Mouse (Mus musculus) liver, embryonic 15.5 days (tissue): Measurements from ENCODE around the gene Fmo1. TPM values are rescaled to one million over a fixed set of nuclear protein-coding genes. Genes with fewer than 3 reads are reported as not detected.

ENCODE experiments used
- ATAC-seq: fragments of 200-750 bp; cut with Nextera tagmentation; 2 replicates; pipeline ENCODE4 v1.8.0; 2017; ENCODE audit warnings: moderate number of reproducible peaks, mild to moderate bottlenecking, moderate library complexity; ENCODE audit not compliant: insufficient read depth
- H3K27ac ChIP-seq: fragments of 300-500 bp; sonication (generic); replicated peaks from 2 replicates; pipeline ENCODE4 v1.5.1; 2015; ENCODE audit warnings: mild to moderate bottlenecking, inconsistent platforms
- H3K27me3 ChIP-seq: fragments of 300-500 bp; sonication (generic); 2 replicates; pipeline ENCODE4 v1.6.1; 2015; ENCODE audit warnings: mild to moderate bottlenecking, inconsistent platforms
- H3K36me3 ChIP-seq: fragments of 300-500 bp; sonication (generic); replicated peaks from 2 replicates; pipeline ENCODE4 v1.6.1; 2015; ENCODE audit warnings: moderate library complexity, mild to moderate bottlenecking, inconsistent platforms
- H3K4me1 ChIP-seq: fragments of 300-500 bp; sonication (generic); replicated peaks from 2 replicates; pipeline ENCODE4 v1.6.1; 2015; ENCODE audit warnings: inconsistent platforms
- H3K4me2 ChIP-seq: fragments of 300-500 bp; sonication (generic); 2 replicates; pipeline ENCODE4 v1.6.1; 2015; ENCODE audit warnings: moderate library complexity, mild to moderate bottlenecking, inconsistent platforms
- H3K4me3 ChIP-seq: fragments of 300-500 bp; sonication (generic); replicated peaks from 2 replicates; pipeline ENCODE4 v1.5.1; 2015; ENCODE audit warnings: mild to moderate bottlenecking, inconsistent platforms
- H3K9ac ChIP-seq: fragments of 300-500 bp; sonication (generic); 2 replicates; pipeline ENCODE4 v1.6.1; 2015; ENCODE audit warnings: moderate library complexity, mild to moderate bottlenecking, inconsistent platforms
- H3K9me3 ChIP-seq: fragments of 300-500 bp; sonication (generic); replicated peaks from 2 replicates; pipeline ENCODE4 v1.6.1; 2016; ENCODE audit warnings: inconsistent platforms
- WGBS: fragments of 180-500 bp; shearing (Covaris S2); methylation state at CpG from one replicate; pipeline ENCODE4 v1.1.7; 2015; ENCODE audit warnings: mixed read lengths; ENCODE audit not compliant: insufficient replicate concordance; 5-methylcytosine and 5-hydroxymethylcytosine counted together
- polyA plus RNA-seq: library from polyadenylated mRNA; unstranded; fragments of >200 nt; fragmentation: Nextera tagmentation; extraction: Ambion mirVana; gene quantifications from 2 replicates; pipeline ENCODE4 v1.2.1, GENCODE M21; 2015

The Fmo1 gene
- polyA plus RNA-seq, 1 experiment from 2014 or later, result 29.4 TPM

DNA sequence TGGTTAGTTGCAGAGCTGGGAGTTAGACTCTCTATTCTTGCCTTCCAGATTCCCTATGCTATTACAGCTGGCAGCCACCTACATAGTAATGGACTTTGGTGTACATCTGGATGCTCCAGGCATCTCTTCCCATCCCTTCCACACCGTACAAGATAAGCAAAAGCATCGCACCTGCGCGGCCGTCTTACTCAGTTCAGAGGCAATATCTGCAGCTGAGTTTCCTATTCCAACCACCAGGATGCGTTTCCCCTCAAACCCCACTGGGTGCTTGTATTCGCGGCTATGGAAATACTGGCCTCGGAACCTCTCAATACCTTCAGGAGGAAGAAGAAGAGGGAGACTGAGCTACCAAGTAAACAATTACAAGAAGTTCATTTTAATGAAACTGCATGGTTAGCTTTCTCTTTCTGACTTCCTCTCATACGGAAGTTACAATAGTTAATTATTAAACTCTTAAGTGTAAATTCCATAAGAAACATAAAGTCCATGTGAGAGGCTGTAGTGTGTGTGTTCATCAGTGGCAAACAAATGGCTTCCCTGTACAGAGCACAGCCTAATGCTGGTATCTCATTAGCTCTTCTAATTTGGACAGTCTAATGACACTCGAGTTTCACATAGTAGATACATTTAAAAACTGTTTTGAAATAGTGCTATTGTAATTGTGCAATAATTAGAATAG is 19.9 kb upstream of the Fmo1 start:
- Histone ChIP-seq H3K4me2 (no peak overlapping the region), H3K9ac (no peak overlapping the region), H3K27me3 (no peaks in the 10 kb centered on the region), H3K36me3 (no peaks in the 10 kb centered on the region), H3K9me3 (no peaks in the 10 kb centered on the region), H3K4me1 (0 out of 2 replicates have a peak, but pooled peaks cover 2% of the 10 kb centered on the region), H3K27ac (no peak overlapping the region), H3K4me3 (no peak overlapping the region)
- peak; percentile 22; the same call in 1 of the 2 replicates for ATAC-seq
- WGBS, result 69% methylated on average over 11 of the region's 11 CpGs

DNA sequence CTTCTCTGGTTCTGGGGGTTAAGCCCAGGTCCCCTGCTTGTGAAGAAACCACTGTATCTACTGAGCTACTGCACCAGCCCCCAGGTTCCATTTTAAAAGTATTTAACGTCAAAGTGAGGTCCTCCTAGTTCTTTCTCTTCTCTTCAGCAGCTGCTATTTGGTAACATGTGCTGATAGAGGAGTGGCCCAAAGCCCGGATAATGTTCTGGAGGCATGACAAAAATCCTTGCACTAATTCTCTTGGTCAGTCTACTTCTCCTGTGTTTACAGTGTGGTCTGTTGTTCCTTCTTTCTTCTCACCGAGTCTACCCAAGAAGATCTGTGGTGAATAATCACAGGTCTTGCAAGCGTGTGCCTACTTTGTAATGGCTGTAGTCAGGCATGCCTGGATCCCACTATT is 16.3 kb upstream of the Fmo1 start:
- WGBS, result 57% methylated on average over 4 of the region's 4 CpGs
- Histone ChIP-seq H3K4me3 (no peak overlapping the region), H3K27me3 (no peaks in the 10 kb centered on the region), H3K4me2 (no peak overlapping the region), H3K9ac (no peak overlapping the region), H3K36me3 (no peaks in the 10 kb centered on the region), H3K9me3 (no peaks in the 10 kb centered on the region), H3K4me1 (0 out of 2 replicates have a peak, but pooled peaks cover 2% of the 10 kb centered on the region), H3K27ac (no peak overlapping the region)
- no peak for ATAC-seq

DNA sequence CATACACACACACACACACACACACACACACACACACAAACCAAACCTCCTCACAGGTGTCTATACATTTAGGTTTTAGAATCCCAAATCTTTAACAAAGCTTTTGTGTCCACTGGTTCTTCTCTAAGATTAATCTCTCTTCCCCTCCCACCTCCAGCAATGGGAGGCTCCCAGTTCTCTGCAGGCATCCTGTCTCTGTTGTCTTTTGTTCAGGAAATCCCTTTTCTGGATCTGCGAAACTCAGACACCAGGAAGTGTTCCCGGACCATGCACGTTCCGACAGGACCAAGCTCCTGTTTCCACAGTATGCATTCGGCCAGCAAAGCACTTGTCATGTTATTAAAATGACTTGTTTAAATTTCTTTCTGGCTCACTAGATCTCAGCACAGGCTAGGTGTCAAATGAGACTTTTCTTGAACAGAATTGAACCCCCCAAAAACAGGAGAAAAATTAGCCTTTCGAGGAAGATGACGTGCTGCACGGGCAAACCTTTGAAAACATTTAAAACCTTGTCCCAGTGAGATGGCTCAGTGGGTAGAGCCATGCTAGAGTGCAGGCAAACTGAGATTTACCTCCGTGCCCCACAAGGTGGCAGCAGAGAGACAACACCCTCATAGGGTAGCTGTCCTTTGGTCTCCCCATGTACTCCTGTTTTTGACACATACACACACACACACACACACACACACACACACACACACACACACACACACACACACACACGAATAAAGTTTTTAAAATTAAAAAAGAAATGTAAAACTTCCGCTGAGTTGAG is 13.4 kb upstream of the Fmo1 start:
- H3K4me1 ChIP-seq, result no peaks in the 10 kb centered on the region; the same call in 1 of the 2 replicates
- no peak overlapping the region for H3K27ac ChIP-seq
- no peak overlapping the region for H3K4me2 ChIP-seq
- WGBS, result 28% methylated on average over 11 of the region's 11 CpGs
- no peak overlapping the region for H3K9ac ChIP-seq
- H3K4me3 ChIP-seq, result no peak overlapping the region
- ATAC-seq, result no peak
- H3K36me3 ChIP-seq, result no peaks in the 10 kb centered on the region
- no peaks in the 10 kb centered on the region for H3K27me3 ChIP-seq
- no peaks in the 10 kb centered on the region for H3K9me3 ChIP-seq

DNA sequence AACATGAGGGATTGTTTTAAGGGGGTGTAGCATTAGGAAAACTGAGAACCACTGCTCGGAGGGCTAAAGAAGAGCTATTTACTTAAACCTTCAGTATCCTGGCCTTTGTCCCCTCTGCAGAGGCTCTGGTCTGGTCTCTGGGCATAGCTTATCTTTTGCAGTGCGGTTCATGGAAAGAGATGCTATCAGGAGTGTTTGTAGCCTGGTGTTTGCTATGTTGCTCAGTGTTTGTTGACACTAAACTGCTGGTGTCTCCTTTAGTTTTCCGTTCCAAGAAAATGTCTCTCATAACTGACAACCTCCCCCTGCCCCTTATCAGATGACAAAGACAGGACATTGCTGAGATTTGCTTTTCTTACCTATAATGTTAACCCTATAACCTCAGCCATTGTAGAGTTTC is 8.7 kb upstream of the Fmo1 start:
- Histone ChIP-seq H3K27me3 (no peaks in the 10 kb centered on the region), H3K36me3 (no peaks in the 10 kb centered on the region), H3K4me2 (no peak overlapping the region), H3K9me3 (no peaks in the 10 kb centered on the region), H3K27ac (no peak overlapping the region), H3K4me3 (no peak overlapping the region), H3K9ac (no peak overlapping the region), H3K4me1 (peaks cover 6% of the 10 kb centered on the region)
- WGBS, result 38% methylated on average over 3 of the region's 3 CpGs
- peak; percentile 45; the same call in 1 of the 2 replicates for ATAC-seq

DNA sequence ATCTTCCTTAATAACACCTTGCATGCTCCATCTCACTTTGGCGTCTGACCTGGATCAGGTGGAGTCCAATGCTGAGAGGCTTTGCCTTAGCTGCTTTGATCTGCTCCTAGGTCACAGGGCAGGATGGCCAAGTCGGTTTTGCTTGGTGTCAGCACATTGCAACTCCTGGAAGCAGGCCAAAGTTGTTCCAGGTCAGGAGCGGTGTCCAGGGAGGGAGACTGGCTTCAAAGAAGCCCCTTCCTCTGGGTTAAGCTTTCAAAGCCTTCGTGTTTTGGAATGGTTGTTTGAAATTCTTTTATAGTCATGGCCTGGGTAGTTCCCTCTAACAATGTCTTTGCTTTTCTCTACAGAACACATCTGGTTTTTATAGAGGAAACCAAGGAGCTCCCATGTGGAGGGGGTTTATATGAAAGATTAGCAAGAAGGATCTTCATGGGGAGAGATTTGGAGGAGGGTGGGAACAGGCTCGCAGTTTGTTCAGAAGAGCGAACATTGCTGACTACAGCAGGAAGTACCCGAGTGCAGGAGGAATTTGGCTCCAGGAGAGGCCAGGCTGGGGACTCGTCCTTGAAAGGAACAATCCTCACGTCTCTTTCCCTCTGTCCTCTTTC is 5.4 kb upstream of the Fmo1 start:
- H3K4me2 ChIP-seq, result no peak overlapping the region
- WGBS, result 39% methylated on average over 9 of the region's 9 CpGs
- ATAC-seq, result peak; percentile 45; the same call in 1 of the 2 replicates

DNA sequence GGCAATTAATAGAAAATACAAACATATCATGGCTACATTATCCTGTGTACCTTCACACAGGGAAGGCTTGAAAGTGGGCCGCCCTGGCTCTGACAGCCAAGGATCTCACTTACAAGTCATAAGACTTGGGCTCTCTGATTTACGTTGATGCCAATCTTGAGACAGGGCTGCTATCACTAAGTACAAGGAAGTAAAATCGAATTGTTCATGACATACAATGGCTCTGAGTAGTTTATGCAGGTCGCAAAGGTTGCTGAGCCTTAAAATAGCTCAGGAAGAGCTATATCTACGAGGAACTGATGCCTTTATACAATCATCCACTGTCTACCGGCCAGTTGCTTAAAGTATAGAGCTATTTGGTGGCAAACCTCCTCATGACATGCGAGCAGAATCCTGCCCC is 4.6 kb upstream of the Fmo1 start:
- WGBS, result 53% methylated on average over 7 of the region's 7 CpGs
- Histone ChIP-seq H3K4me1 (peaks cover 9% of the 10 kb centered on the region), H3K4me2 (no peak overlapping the region), H3K27me3 (no peaks in the 10 kb centered on the region), H3K4me3 (no peak overlapping the region), H3K27ac (no peak overlapping the region), H3K36me3 (no peaks in the 10 kb centered on the region), H3K9me3 (no peaks in the 10 kb centered on the region), H3K9ac (no peak overlapping the region)
- ATAC-seq, result no peak

More for the DNA sequence above, 5.4 kb upstream of the Fmo1 start:
- H3K36me3 ChIP-seq, result no peaks in the 10 kb centered on the region
- no peak overlapping the region for H3K9ac ChIP-seq
- no peak overlapping the region for H3K4me3 ChIP-seq
- peaks cover 9% of the 10 kb centered on the region for H3K4me1 ChIP-seq
- H3K27ac ChIP-seq, result no peak overlapping the region
- no peaks in the 10 kb centered on the region for H3K9me3 ChIP-seq
- no peaks in the 10 kb centered on the region for H3K27me3 ChIP-seq

DNA sequence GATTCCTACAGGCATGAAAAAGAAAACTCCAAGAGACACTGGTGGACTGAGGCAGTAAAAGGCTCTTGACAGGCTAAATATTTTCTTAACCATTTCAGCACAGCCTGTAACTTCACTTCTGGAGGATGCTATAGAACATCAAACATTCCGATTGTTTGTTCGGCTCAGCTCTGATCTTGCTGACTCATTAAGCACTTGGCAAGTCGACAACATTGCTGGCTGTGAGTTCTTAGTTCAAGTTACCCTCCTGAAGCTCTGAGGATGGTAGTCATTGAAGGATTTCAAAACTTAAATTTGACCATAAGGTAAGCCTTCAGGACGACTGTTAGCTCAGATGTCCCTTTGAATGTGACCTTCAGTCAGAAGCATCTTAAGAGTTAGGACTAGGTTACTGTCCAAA is 986 bp upstream of the Fmo1 start:
- 60% methylated on average over 4 of the region's 4 CpGs for WGBS

DNA sequence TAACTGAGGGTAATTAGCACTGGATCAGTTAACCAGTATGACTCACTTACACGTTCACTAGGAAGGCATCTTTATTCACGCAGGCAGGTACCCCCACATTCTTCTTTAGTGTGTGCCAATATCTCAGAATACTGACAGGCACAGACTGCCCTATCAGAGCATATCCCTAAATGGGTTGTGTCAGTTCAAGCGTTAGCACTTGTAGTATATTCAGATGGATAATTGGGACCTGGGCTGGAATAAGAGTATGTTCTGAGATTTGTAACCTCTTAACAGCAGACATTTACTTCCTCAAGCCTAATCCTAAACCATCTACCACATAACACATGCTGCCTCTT is 948 bp downstream of the Fmo1 start:
- 39% methylated on average over 3 of the region's 3 CpGs for WGBS
- Histone ChIP-seq H3K4me2 (peak overlapping the region; percentile 6), H3K36me3 (no peaks in the 10 kb centered on the region), H3K27ac (no peak overlapping the region), H3K9me3 (no peaks in the 10 kb centered on the region), H3K9ac (no peak overlapping the region), H3K4me3 (peak overlapping the region; percentile 25), H3K4me1 (0 out of 2 replicates have a peak, but pooled peaks cover 3% of the 10 kb centered on the region), H3K27me3 (no peaks in the 10 kb centered on the region)
- ATAC-seq, result no peak

More for the DNA sequence above, 986 bp upstream of the Fmo1 start:
- Histone ChIP-seq H3K4me2 (no peak overlapping the region), H3K27me3 (no peaks in the 10 kb centered on the region), H3K4me1 (0 out of 2 replicates have a peak, but pooled peaks cover 6% of the 10 kb centered on the region), H3K4me3 (no peak overlapping the region), H3K9me3 (no peaks in the 10 kb centered on the region), H3K9ac (no peak overlapping the region), H3K36me3 (no peaks in the 10 kb centered on the region), H3K27ac (no peak overlapping the region)
- ATAC-seq, result no peak

DNA sequence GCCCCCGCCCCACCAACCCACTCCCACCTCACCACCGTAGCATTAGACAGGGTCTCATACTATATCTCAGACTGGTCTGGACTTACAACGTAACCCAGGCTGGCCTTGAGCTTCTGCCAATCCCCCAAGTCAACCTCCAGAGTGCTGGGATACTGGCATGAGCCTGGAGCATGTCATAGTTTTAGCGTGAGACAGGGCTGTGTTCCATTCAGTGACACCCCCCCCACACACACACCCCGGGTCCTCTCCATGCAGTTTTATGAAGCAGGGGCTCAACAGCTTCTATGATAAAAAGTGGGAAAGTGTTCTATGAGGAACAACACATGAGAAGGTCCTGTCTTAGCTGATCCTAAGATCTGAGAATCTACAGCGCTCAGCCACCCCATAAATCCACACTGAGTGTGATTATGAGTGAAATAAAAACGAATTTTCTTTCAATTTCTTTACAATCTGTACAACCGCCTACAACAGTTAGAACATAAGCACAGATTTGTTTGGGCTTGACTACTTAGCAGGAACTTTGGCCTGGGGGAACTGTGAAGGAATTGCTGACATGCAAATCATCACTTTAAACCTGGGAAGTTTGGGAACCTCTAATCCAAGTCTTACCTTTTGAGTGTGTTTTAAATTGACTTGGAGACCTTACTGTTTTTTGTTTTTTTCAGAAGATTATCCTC is 1.5 kb downstream of the Fmo1 start:
- 0 out of 2 replicates have a peak, but pooled peaks cover 3% of the 10 kb centered on the region for H3K4me1 ChIP-seq
- H3K4me3 ChIP-seq, result peak overlapping the region; percentile 25
- no peaks in the 10 kb centered on the region for H3K27me3 ChIP-seq
- no peaks in the 10 kb centered on the region for H3K36me3 ChIP-seq
- ATAC-seq, result no peak
- WGBS, result 55% methylated on average over 8 of the region's 8 CpGs
- H3K27ac ChIP-seq, result no peak overlapping the region
- H3K9ac ChIP-seq, result no peak overlapping the region
- H3K9me3 ChIP-seq, result no peaks in the 10 kb centered on the region
- H3K4me2 ChIP-seq, result peak overlapping the region; percentile 6

DNA sequence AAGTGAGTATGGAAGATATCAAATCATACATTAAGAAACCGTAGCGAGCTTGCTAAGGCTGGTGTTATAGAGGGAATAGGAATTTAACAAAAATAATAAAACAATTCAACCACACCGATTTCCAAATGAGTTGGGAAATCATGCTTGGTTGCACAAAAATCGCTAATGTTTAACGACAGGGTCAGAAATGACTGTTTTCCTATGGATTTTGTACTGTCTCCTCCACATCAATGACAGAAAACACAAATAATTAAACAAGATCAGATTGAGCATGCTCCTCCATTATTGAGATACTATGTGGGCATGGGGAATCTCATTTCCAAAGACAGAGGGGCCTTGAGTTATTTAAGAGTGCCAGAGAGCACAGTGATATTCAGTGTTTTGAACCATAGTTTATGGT is 2.1 kb downstream of the Fmo1 start:
- no peak for ATAC-seq
- Histone ChIP-seq H3K27me3 (no peaks in the 10 kb centered on the region), H3K4me3 (peak overlapping the region; percentile 25; the same call in 1 of the 2 replicates), H3K9me3 (no peaks in the 10 kb centered on the region), H3K9ac (no peak overlapping the region), H3K36me3 (no peaks in the 10 kb centered on the region), H3K4me2 (peak overlapping the region; percentile 6; the same call in 1 of the 2 replicates), H3K27ac (no peak overlapping the region), H3K4me1 (peaks cover 5% of the 10 kb centered on the region; the same call in 1 of the 2 replicates)
- WGBS, result 73% methylated on average over 5 of the region's 5 CpGs

DNA sequence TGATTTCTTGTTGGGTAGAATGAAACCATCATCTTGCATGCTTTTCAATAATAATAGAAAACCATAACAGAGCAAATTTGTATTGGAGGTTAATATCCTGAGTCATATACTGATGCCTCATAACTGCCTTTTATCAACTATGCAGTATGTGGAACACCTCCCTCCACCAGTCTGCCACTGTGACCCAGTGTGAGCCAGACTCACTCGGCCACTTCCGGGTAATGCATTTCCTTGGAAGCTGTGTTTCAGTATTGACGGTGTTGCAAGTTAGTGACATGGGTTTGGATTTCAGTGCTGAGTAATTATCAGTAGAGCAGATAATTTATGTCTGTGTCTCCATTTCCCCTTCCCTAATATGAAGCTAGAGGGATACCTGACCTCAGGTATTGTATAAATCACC is 2.8 kb downstream of the Fmo1 start:
- no peak overlapping the region for H3K27ac ChIP-seq
- H3K9me3 ChIP-seq, result no peaks in the 10 kb centered on the region
- H3K4me2 ChIP-seq, result peak overlapping the region; percentile 2; the same call in 1 of the 2 replicates
- H3K36me3 ChIP-seq, result no peaks in the 10 kb centered on the region
- ATAC-seq, result no peak
- no peak overlapping the region for H3K9ac ChIP-seq
- 62% methylated on average over 3 of the region's 3 CpGs for WGBS
- no peaks in the 10 kb centered on the region for H3K27me3 ChIP-seq
- H3K4me1 ChIP-seq, result peaks cover 6% of the 10 kb centered on the region; the same call in 1 of the 2 replicates
- no peak overlapping the region for H3K4me3 ChIP-seq
